Mouse (Mus musculus) liver, embryonic 14.5 days (tissue): Measurements from ENCODE around the gene Abracl. TPM values are rescaled to one million over a fixed set of nuclear protein-coding genes. Genes with fewer than 3 reads are reported as not detected.

Source experiments
- ATAC-seq: fragments of 200-750 bp; cut with Nextera tagmentation; 2 replicates; pipeline ENCODE4 v1.8.0; 2017; ENCODE audit warnings: moderate number of reproducible peaks, mild to moderate bottlenecking, moderate library complexity; ENCODE audit not compliant: insufficient read depth
- DNase-seq, 3 experiments: peaks; one replicate each; pipeline ENCODE4 v3.0.0-alpha.2; 2012 to 2013; ENCODE audit warnings: low read depth in 3 of 3, low spot score in 3 of 3
- H3K27ac ChIP-seq: fragments of 300-500 bp; sonication (generic); 2 replicates; pipeline ENCODE4 v1.5.1; 2014; ENCODE audit warnings: moderate library complexity, mild to moderate bottlenecking, control low read depth, inconsistent platforms
- H3K27me3 ChIP-seq: fragments of 300-500 bp; sonication (generic); 2 replicates; pipeline ENCODE4 v1.6.1; 2014; ENCODE audit warnings: mild to moderate bottlenecking, low read length, moderate library complexity; ENCODE audit not compliant: control insufficient read depth, insufficient read depth
- H3K36me3 ChIP-seq: fragments of 300-500 bp; sonication (generic); replicated peaks from 2 replicates; pipeline ENCODE4 v1.6.1; 2014; ENCODE audit warnings: low read depth; ENCODE audit not compliant: control insufficient read depth, insufficient read depth
- H3K4me1 ChIP-seq, 2 experiments: fragments of 200-500 bp in 1 of 2; fragments of 300-500 bp in 1 of 2; sonication (generic) in 1 of 2; replicated peaks; 2 replicates each; pipeline ENCODE4 v1.6.1; 2012 to 2014; ENCODE audit warnings: antibody characterized with exemption in 1 of 2, inconsistent platforms in 1 of 2, low read length in 1 of 2; ENCODE audit not compliant: control insufficient read depth in 2 of 2, insufficient read depth in 2 of 2
- H3K4me2 ChIP-seq: fragments of 300-500 bp; sonication (generic); 2 replicates; pipeline ENCODE4 v1.6.1; 2014; ENCODE audit warnings: low read depth, mild to moderate bottlenecking, control low read depth, moderate library complexity
- H3K4me3 ChIP-seq, 2 experiments: fragments of 200-500 bp in 1 of 2; fragments of 300-500 bp in 1 of 2; sonication (generic) in 1 of 2; 2 replicates each; pipeline ENCODE4 v1.5.1; 2012 to 2014; ENCODE audit warnings: low read depth in 2 of 2, low read length in 2 of 2, mild to moderate bottlenecking in 2 of 2, control low read depth in 1 of 2, inconsistent platforms in 1 of 2, moderate library complexity in 1 of 2; ENCODE audit not compliant: insufficient read depth in 1 of 2
- H3K9ac ChIP-seq: fragments of 300-500 bp; sonication (generic); replicated peaks from 2 replicates; pipeline ENCODE4 v1.6.1; 2014; ENCODE audit warnings: mild to moderate bottlenecking, control low read depth, moderate library complexity
- H3K9me3 ChIP-seq: fragments of 300-500 bp; sonication (generic); 2 replicates; pipeline ENCODE4 v1.6.1; 2016; ENCODE audit warnings: low read length, mixed read lengths; ENCODE audit not compliant: control insufficient read depth
- CTCF ChIP-seq: IDR thresholded peaks from 2 replicates; pipeline ENCODE4 v1.5.1; 2016; ENCODE audit warnings: antibody characterized with exemption, low read depth, control low read depth
- EP300 ChIP-seq: IDR thresholded peaks from 2 replicates; pipeline ENCODE4 v1.6.1; 2016; ENCODE audit warnings: antibody characterized with exemption, low read depth
- WGBS: fragments of 180-500 bp; shearing (Covaris S2); extraction: QIAGEN DNeasy Blood & Tissue Kit; methylation state at CpG from one replicate; pipeline ENCODE4 v1.1.7; 2014; ENCODE audit not compliant: insufficient replicate concordance; 5-methylcytosine and 5-hydroxymethylcytosine counted together
- polyA plus RNA-seq, 2 experiments: library from polyadenylated mRNA; depleted of rRNA in 1 of 2; stranded (reverse) in 1 of 2; unstranded in 1 of 2; fragments of >200 nt; fragmentation: Nextera tagmentation in 1 of 2; extraction: Ambion mirVana in 1 of 2; gene quantifications; 2 replicates each; pipeline versions ENCODE4 v1.2.1 to v1.2.3; 2012 to 2014

The Abracl gene
- polyA plus RNA-seq, 2 experiments, result 37.2 to 71.1 TPM

- ATAC-seq, result no peak
- no peak overlapping the region for H3K9ac ChIP-seq
Measured at GRCm38 (mm10) chr10:17966090-17966489, 57.0 kb downstream of the Abracl start.

More at GRCm38 (mm10) chr10:17966090-17966489, 57.0 kb downstream of the Abracl start:
- Histone ChIP-seq H3K27ac (no peak overlapping the region), H3K4me1 (no peaks in the 10 kb centered on the region), H3K4me3 (no peak overlapping the region), H3K27me3 (no peaks in the 10 kb centered on the region), H3K4me2 (no peak overlapping the region), H3K36me3 (no peaks in the 10 kb centered on the region), H3K9me3 (no peaks in the 10 kb centered on the region)
- TF ChIP-seq CTCF (no peak), EP300 (no peak)
- DNase-seq, result no peak
- 35% methylated on average over 4 of the region's 4 CpGs for WGBS

Other genes with a start within 250 kb of the Abracl start
- gene Txlnb, start 227.1 kb downstream of the Abracl start, polyA plus RNA-seq (2012; rRNA removed), result 0.02 TPM in 1 of 2 replicates, not detected in the other
- gene Txlnb, start 227.1 kb downstream of the Abracl start, polyA plus RNA-seq (2014; fragmentation: Nextera tagmentation; extraction: Ambion mirVana), result 0.06 TPM in 1 of 2 replicates, not detected in the other
- gene Heca, start 75.2 kb downstream of the Abracl start, polyA plus RNA-seq (2012; rRNA removed), result 4.8 and 5.9 TPM in 2 replicates
- 2.6 and 2.9 TPM in 2 replicates for gene Heca, start 75.2 kb downstream of the Abracl start, polyA plus RNA-seq (2014; fragmentation: Nextera tagmentation; extraction: Ambion mirVana)
- gene Reps1, start 32.6 kb upstream of the Abracl start, polyA plus RNA-seq (2012; rRNA removed), result 10.7 and 13.3 TPM in 2 replicates
- gene Reps1, start 32.6 kb upstream of the Abracl start, polyA plus RNA-seq (2014; fragmentation: Nextera tagmentation; extraction: Ambion mirVana), result 3.4 and 6.0 TPM in 2 replicates
- 0.08 TPM in 2 replicates for gene Ect2l, start 187.6 kb upstream of the Abracl start, polyA plus RNA-seq (2012; rRNA removed)
- gene Ect2l, start 187.6 kb upstream of the Abracl start, polyA plus RNA-seq (2014; fragmentation: Nextera tagmentation; extraction: Ambion mirVana), result 0.06 TPM in 1 of 2 replicates, not detected in the other
- 3.7 and 6.2 TPM in 2 replicates for gene Ccdc28a, start 211.7 kb upstream of the Abracl start, polyA plus RNA-seq (2012; rRNA removed)
- 6.6 TPM in 2 replicates for gene Ccdc28a, start 211.7 kb upstream of the Abracl start, polyA plus RNA-seq (2014; fragmentation: Nextera tagmentation; extraction: Ambion mirVana)